Mouse (Mus musculus) kidney, adult 2 months (tissue): ENCODE measurements around the gene Gm13271.
"Not testable (repeated sequence)": the region's sequence is repeated elsewhere in the genome, so short reads cannot be mapped to it uniquely, and the experiment has no call there.

ENCODE experiments used
- CTCF ChIP-seq: fragments of 200-500 bp; conservative IDR thresholded peaks from 2 replicates; pipeline ENCODE4 v1.5.1; 2011; ENCODE audit warnings: low read depth, mild to moderate bottlenecking, control low read depth, low read length, moderate library complexity, mixed read lengths; ENCODE audit not compliant: insufficient read depth, insufficient read length
- POLR2A ChIP-seq: fragments of 200-500 bp; IDR thresholded peaks from one replicate; pipeline ENCODE4 v1.6.1; 2011; ENCODE audit warnings: low read depth, low read length, control low read depth

DNA sequence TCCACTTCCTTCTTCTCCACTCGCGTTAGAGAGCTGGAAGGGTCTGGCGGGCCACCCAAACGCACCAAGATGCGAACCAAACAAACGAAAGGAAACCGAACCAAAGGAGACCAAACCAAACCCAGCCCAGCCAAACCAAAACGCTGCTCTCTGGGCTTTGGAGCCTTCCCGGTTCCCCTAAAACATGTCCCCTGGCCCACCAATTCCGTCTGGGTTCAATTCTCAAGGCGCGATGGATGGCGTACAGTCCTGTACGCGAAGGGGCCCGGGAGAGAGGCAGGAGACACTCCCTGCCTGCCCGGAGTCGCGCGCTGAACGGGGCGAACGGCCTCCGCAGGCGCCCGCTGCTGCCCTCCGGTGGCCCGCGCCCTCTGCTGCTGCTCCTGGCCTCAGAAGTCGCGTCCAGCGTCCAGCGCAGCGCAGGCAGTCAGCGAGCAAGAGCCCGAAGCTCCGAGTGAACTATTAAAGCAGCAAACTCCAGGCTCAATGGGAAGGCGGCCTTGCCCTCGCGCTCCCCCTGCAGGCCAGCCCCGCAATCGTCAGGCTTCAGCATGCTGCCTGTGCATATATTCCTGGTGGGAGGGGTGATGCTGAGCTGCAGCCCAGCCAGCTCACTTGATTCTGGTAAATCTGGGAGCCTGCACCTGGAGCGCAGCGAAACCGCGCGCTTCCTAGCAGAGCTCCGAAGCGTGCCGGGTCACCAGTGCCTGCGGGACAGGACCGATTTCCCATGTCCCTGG, 39.4 kb downstream of the Gm13271 start, which contains the start of gene Gm13275:
- not testable (repeated sequence) for TF ChIP-seq CTCF, POLR2A
